Mouse (Mus musculus): ENCODE results near the gene Smc4. TPM values are rescaled to one million over a fixed set of nuclear protein-coding genes. Genes with fewer than 3 reads are reported as not detected.
A peak's percentile ranks its signal among the peaks of the same experiment; 100 is the strongest.

Smc4 gene
- 196 and 226 TPM in 2 replicates for polyA plus RNA-seq (2014; fragmentation: Nextera tagmentation; extraction: Ambion mirVana)

DNA sequence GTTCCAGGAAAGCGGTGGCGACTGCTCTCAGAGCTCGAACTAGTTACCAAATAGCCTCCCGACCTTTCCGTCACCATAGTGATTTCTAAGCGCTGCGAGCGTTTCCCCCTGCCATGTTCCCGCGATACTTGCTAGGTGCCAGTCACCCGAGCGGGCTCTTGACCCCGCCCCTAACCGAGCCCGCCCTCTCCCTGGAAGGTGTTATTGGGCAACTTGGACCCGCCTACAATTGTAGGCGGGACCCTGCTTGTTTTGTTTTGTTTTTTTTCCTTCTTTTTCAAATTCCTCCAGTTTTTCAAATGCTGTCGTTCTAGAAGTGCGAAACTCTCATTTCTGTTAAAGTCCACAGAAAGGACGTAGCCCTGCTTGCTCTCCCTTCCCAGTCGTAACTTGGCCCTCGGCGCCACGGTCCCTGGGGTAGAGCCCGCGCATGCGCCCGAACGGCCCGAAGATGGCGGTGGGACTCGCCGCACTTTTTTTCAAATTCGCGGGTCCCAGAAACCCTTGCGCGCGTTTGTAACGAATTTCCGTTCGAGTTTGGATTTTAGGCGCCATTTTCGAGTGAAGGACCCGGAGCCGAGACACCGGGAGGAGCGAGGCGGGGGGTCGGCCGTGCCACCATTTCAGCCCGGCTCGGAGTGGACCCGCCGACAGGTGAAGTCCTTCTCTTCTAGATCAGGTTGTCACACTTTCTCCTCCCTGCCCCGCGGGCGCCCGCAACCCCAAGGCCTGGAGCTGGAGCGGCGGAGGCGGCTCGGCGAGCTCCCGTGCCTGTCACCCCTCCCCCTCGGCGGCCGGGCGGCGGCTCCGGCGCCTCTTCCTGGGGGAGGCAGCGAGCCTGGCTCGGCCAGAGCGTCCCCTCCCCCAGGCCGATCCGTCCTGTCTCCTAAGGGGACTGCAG, at the start of gene Smc4, which contains the start of gene Ift80:
Gene Smc4, plus strand, starts transcription at position 302 of the 901 bp plus-strand sequence.
Gene Ift80, minus strand, starts transcription at position 134 of the 901 bp plus-strand sequence.
- peak; percentile 92 for ATAC-seq (replicated peaks; ENCODE audit: insufficient number of reproducible peaks, low FRiP score, low TSS enrichment, low read depth)
- Histone ChIP-seq H3K9ac (replicated peaks; ENCODE audit: low read length) (peak within 1 kb of the TSS; percentile 96), H3K4me2 (ENCODE audit: low read depth, low read length) (peak within 1 kb of the TSS; percentile 84), H3K27me3 (ENCODE audit: control insufficient read depth, insufficient read depth, low read length) (no peaks in the 10 kb centered on the region), H3K27ac (replicated peaks; ENCODE audit: low read depth, low read length) (peak within 1 kb of the TSS; percentile 93), H3K9me3 (replicated peaks; ENCODE audit: control insufficient read depth, low read length) (no peaks in the 10 kb centered on the region), H3K4me1 (ENCODE audit: control insufficient read depth, insufficient read depth, low read length) (no peaks in the 10 kb centered on the region), H3K4me3 (ENCODE audit: low read depth, low read length) (peak within 1 kb of the TSS; percentile 97), H3K36me3 (replicated peaks; ENCODE audit: control insufficient read depth, insufficient read depth, low read depth, low read length) (no peaks in the 10 kb centered on the region)
- DNase-seq (ENCODE audit: low spot score), result peak; percentile 98
- under 1% methylated on average over 76 of the region's 76 CpGs for WGBS

DNA sequence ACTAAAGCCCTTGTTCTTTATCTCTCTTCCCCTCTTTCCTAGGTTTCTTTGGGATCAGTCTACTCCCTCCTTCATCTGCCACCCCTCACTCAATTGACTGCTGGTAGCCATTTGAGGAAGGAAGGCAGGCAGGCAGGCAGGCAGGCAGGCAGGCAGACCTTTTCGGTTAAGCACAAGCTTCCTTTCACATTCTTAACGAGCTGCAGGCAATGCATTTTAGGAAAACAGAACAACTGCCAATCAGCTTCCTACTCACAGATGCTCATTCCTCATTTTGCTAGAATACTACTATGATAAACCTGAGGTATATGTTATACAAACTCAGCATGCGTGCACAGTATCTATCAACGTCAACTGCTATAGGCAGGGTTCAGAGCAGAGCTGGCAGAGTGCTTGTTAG, 48.1 kb upstream of the Smc4 start:
- 46% methylated on average over 4 of the region's 4 CpGs for WGBS
- Histone ChIP-seq H3K4me2 (ENCODE audit: low read depth, low read length) (no peak overlapping the region), H3K27ac (replicated peaks; ENCODE audit: low read depth, low read length) (no peak overlapping the region), H3K4me1 (ENCODE audit: control insufficient read depth, insufficient read depth, low read length) (no peaks in the 10 kb centered on the region), H3K36me3 (replicated peaks; ENCODE audit: control insufficient read depth, insufficient read depth, low read depth, low read length) (no peaks in the 10 kb centered on the region), H3K27me3 (ENCODE audit: control insufficient read depth, insufficient read depth, low read length) (no peaks in the 10 kb centered on the region), H3K4me3 (ENCODE audit: low read depth, low read length) (no peak overlapping the region), H3K9ac (replicated peaks; ENCODE audit: low read length) (no peak overlapping the region), H3K9me3 (replicated peaks; ENCODE audit: control insufficient read depth, low read length) (no peaks in the 10 kb centered on the region)
- ATAC-seq (replicated peaks; ENCODE audit: insufficient number of reproducible peaks, low FRiP score, low TSS enrichment, low read depth) (no peak), DNase-seq (ENCODE audit: low spot score) (no peak)

DNA sequence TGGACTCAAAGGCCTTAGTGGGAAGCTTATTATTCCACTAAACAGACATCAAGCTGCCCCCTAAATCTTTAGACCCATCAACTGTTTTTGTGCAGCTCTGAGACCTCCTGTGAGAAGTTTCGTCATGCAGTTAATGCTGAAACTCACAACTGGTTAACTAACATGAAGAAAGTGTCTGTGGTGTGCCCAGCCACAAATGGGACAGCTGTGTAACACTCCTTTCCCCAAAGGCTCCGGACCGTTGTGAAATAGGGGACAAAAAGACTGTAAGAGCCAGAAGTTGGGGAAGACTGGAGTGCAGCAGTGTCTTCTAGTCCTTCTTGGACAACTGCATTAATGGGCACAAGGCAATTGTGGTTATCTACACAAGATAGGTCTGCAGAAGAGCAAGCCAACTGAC, 47.1 kb upstream of the Smc4 start:
- no peaks in the 10 kb centered on the region for H3K4me1 ChIP-seq (ENCODE audit: control insufficient read depth, insufficient read depth, low read length)
- no peaks in the 10 kb centered on the region for H3K9me3 ChIP-seq (replicated peaks; ENCODE audit: control insufficient read depth, low read length)
- no peak for DNase-seq (ENCODE audit: low spot score)
- ATAC-seq (replicated peaks; ENCODE audit: insufficient number of reproducible peaks, low FRiP score, low TSS enrichment, low read depth), result no peak
- no peaks in the 10 kb centered on the region for H3K27me3 ChIP-seq (ENCODE audit: control insufficient read depth, insufficient read depth, low read length)
- no peaks in the 10 kb centered on the region for H3K36me3 ChIP-seq (replicated peaks; ENCODE audit: control insufficient read depth, insufficient read depth, low read depth, low read length)
- H3K27ac ChIP-seq (replicated peaks; ENCODE audit: low read depth, low read length), result no peak overlapping the region
- no peak overlapping the region for H3K9ac ChIP-seq (replicated peaks; ENCODE audit: low read length)
- WGBS, result 88% methylated on average over 3 of the region's 3 CpGs
- H3K4me3 ChIP-seq (ENCODE audit: low read depth, low read length), result no peak overlapping the region
- no peak overlapping the region for H3K4me2 ChIP-seq (ENCODE audit: low read depth, low read length)

DNA sequence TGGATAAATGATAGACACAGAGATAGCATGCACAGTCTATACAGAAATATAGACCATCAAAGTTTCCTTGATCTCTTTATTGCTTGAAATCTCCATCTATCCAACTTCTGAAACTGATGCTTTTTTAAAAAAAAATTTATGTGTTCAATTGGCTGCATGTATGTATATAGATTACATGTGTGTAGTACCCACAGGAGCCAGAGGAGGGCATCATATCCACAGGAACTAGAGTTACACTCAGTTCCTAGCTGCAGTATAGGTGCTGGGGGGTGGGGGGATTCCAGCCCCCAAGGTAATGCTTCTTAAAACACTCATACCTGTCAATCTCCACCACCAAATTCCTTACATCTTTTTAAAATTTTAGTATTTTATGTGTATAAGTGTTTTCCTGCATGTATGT, 39.9 kb upstream of the Smc4 start:
- peaks cover 5% of the 10 kb centered on the region for H3K36me3 ChIP-seq (replicated peaks; ENCODE audit: control insufficient read depth, insufficient read depth, low read depth, low read length)
- DNase-seq (ENCODE audit: low spot score), result peak; percentile 28

DNA sequence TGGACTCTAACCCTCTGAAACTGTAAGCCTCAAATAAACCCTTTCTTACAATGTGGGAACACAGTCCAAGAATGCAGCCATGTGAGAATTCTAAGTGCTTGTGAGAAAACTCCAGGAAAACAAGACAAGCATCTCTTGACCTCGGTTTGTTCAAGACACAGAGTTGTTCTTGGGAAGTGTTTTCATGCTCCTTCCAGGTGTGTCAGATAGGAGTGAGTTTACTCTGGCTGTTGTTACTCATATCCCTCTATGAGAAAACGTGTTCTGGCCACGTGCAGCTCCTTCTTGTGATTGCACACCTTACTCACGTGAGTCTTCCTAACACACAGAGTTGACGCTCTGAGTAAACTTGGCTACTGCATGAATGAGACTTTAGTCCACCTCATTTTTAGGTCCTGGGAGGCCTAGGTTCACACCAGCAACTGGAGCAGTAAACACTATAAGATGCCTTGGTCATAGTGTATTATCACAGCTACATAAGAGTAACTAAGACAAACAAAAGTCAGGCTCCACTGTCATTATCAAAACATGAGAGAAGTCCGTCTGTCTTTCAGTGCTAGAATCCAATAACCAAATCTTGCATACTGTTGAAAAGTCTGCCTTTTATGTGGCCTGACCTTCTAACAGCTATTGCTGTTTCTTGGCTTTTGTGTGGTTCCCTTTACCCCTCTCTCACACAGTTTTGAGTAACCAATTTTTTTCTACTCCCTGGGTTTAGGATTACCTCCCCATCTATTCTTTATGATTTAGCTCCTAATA, 37.8 kb upstream of the Smc4 start:
- Histone ChIP-seq H3K4me1 (ENCODE audit: control insufficient read depth, insufficient read depth, low read length) (no peaks in the 10 kb centered on the region), H3K4me2 (ENCODE audit: low read depth, low read length) (no peak overlapping the region), H3K27ac (replicated peaks; ENCODE audit: low read depth, low read length) (no peak overlapping the region), H3K4me3 (ENCODE audit: low read depth, low read length) (no peak overlapping the region), H3K9ac (replicated peaks; ENCODE audit: low read length) (no peak overlapping the region), H3K9me3 (replicated peaks; ENCODE audit: control insufficient read depth, low read length) (no peaks in the 10 kb centered on the region), H3K27me3 (ENCODE audit: control insufficient read depth, insufficient read depth, low read length) (no peaks in the 10 kb centered on the region), H3K36me3 (replicated peaks; ENCODE audit: control insufficient read depth, insufficient read depth, low read depth, low read length) (peaks cover 5% of the 10 kb centered on the region)
- 94% methylated on average over 6 of the region's 6 CpGs for WGBS
- DNase-seq (ENCODE audit: low spot score) (no peak), ATAC-seq (replicated peaks; ENCODE audit: insufficient number of reproducible peaks, low FRiP score, low TSS enrichment, low read depth) (no peak)

More for the DNA sequence above, 39.9 kb upstream of the Smc4 start:
- no peak overlapping the region for H3K4me3 ChIP-seq (ENCODE audit: low read depth, low read length)
- H3K27ac ChIP-seq (replicated peaks; ENCODE audit: low read depth, low read length), result no peak overlapping the region
- H3K4me2 ChIP-seq (ENCODE audit: low read depth, low read length), result no peak overlapping the region
- H3K4me1 ChIP-seq (ENCODE audit: control insufficient read depth, insufficient read depth, low read length), result no peaks in the 10 kb centered on the region
- H3K9me3 ChIP-seq (replicated peaks; ENCODE audit: control insufficient read depth, low read length), result no peaks in the 10 kb centered on the region
- H3K9ac ChIP-seq (replicated peaks; ENCODE audit: low read length), result no peak overlapping the region
- ATAC-seq (replicated peaks; ENCODE audit: insufficient number of reproducible peaks, low FRiP score, low TSS enrichment, low read depth), result no peak
- H3K27me3 ChIP-seq (ENCODE audit: control insufficient read depth, insufficient read depth, low read length), result no peaks in the 10 kb centered on the region

DNA sequence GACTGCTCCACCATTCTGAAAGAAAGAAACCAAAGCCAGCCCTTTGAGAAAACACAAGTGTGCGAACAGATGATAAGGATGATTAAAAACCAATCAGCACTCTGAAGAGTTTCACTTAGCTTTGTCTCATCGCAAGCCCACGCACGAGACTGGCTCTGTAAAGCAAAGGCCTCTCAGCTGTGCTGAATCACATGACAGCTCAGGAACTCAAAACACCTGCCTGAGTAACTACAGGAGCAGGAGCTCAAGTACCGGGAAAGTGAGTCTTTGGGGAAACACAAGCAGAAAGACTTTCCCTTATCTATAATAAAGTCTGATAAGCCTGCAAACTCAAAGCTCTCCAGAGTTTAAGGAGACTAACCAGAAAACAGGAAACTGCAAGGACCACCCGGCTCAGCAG, 37.1 kb upstream of the Smc4 start:
- Histone ChIP-seq H3K9me3 (replicated peaks; ENCODE audit: control insufficient read depth, low read length) (no peaks in the 10 kb centered on the region), H3K27ac (replicated peaks; ENCODE audit: low read depth, low read length) (no peak overlapping the region), H3K27me3 (ENCODE audit: control insufficient read depth, insufficient read depth, low read length) (no peaks in the 10 kb centered on the region), H3K9ac (replicated peaks; ENCODE audit: low read length) (no peak overlapping the region), H3K4me1 (ENCODE audit: control insufficient read depth, insufficient read depth, low read length) (no peaks in the 10 kb centered on the region), H3K36me3 (replicated peaks; ENCODE audit: control insufficient read depth, insufficient read depth, low read depth, low read length) (peaks cover 5% of the 10 kb centered on the region), H3K4me3 (ENCODE audit: low read depth, low read length) (no peak overlapping the region), H3K4me2 (ENCODE audit: low read depth, low read length) (no peak overlapping the region)
- 86% methylated on average over 6 of the region's 6 CpGs for whole genome bisulfite sequencing
- DNase-seq (ENCODE audit: low spot score), result no peak
- ATAC-seq (replicated peaks; ENCODE audit: insufficient number of reproducible peaks, low FRiP score, low TSS enrichment, low read depth), result no peak

DNA sequence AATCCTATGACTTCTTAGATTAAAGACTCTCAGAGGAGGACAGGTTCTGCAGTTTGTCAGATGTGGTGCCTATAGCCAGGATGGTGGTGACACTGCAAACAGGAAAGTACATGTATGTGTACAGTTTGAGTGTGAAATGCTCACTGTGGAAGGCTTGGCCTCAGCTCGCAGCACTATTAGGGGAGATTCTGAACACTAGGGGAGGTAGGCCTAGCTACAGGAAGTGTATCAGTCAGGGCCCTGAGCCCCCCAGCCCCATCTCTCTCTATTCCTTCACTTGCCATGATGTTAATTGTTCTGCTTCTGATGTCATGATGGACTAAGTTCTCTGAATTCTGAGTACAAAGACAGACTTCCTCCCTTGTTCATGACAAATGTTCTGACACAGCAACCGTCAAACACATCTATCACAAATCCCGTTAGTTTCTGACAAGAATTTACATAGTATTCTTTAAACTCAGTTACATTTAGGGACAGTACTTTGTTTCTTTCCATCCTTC, 35.4 kb upstream of the Smc4 start:
- DNase-seq (ENCODE audit: low spot score) (no peak), ATAC-seq (replicated peaks; ENCODE audit: insufficient number of reproducible peaks, low FRiP score, low TSS enrichment, low read depth) (no peak)
- Histone ChIP-seq H3K36me3 (replicated peaks; ENCODE audit: control insufficient read depth, insufficient read depth, low read depth, low read length) (peaks cover 5% of the 10 kb centered on the region), H3K27ac (replicated peaks; ENCODE audit: low read depth, low read length) (no peak overlapping the region), H3K4me2 (ENCODE audit: low read depth, low read length) (no peak overlapping the region), H3K4me3 (ENCODE audit: low read depth, low read length) (no peak overlapping the region), H3K9ac (replicated peaks; ENCODE audit: low read length) (no peak overlapping the region), H3K27me3 (ENCODE audit: control insufficient read depth, insufficient read depth, low read length) (no peaks in the 10 kb centered on the region), H3K9me3 (replicated peaks; ENCODE audit: control insufficient read depth, low read length) (no peaks in the 10 kb centered on the region), H3K4me1 (ENCODE audit: control insufficient read depth, insufficient read depth, low read length) (no peaks in the 10 kb centered on the region)
- WGBS, result 91% methylated on average over 3 of the region's 3 CpGs

DNA sequence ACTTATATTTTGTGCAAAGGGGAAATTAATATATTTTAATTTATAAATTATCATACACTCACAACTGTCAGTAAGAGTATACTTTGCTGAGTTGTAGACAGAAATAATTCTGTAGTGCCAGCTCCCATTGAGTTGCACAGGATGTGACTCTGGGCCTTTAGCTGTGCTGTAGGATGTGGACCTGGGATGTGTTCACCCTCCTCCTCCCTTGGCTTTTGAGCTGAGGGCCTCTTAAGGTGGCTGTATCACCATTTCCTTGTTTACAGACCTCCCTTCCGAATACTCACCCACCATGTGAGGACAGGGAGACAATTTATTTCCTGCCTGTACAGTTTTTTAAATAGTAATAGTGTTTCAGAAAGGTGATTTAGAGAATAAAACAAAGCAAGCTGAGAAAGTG, 31.0 kb upstream of the Smc4 start:
- WGBS, result 70% methylated on average over 1 of the region's 1 CpGs
- no peak overlapping the region for H3K4me2 ChIP-seq (ENCODE audit: low read depth, low read length)
- H3K4me1 ChIP-seq (ENCODE audit: control insufficient read depth, insufficient read depth, low read length), result no peaks in the 10 kb centered on the region; the same call in 1 of the 2 replicates
- ATAC-seq (replicated peaks; ENCODE audit: insufficient number of reproducible peaks, low FRiP score, low TSS enrichment, low read depth), result no peak
- H3K27ac ChIP-seq (replicated peaks; ENCODE audit: low read depth, low read length), result no peak overlapping the region
- no peaks in the 10 kb centered on the region for H3K9me3 ChIP-seq (replicated peaks; ENCODE audit: control insufficient read depth, low read length)
- no peak overlapping the region for H3K4me3 ChIP-seq (ENCODE audit: low read depth, low read length)
- no peak for DNase-seq (ENCODE audit: low spot score)
- H3K9ac ChIP-seq (replicated peaks; ENCODE audit: low read length), result no peak overlapping the region
- H3K36me3 ChIP-seq (replicated peaks; ENCODE audit: control insufficient read depth, insufficient read depth, low read depth, low read length), result no peaks in the 10 kb centered on the region
- no peaks in the 10 kb centered on the region for H3K27me3 ChIP-seq (ENCODE audit: control insufficient read depth, insufficient read depth, low read length)
